Mouse (Mus musculus) MEL (cell line): Measurements from ENCODE around the gene 4930579G24Rik.

Experiments
- CTCF ChIP-seq, 3 experiments: IDR thresholded peaks in 2 of 3; conservative IDR thresholded peaks in 1 of 3; 2 replicates each; pipeline ENCODE4 v1.5.1; 2011 to 2012; ENCODE audit warnings: low read length in 3 of 3, low read depth in 2 of 3, mild to moderate bottlenecking in 2 of 3, improper control_type of control experiment in 1 of 3, inconsistent platforms in 1 of 3, mixed read lengths in 1 of 3, moderate library complexity in 1 of 3; ENCODE audit not compliant: control insufficient read depth in 1 of 3, insufficient read depth in 1 of 3, poor library complexity in 1 of 3, severe bottlenecking in 1 of 3
- EP300 ChIP-seq, 2 experiments: IDR thresholded peaks; 2 replicates each; pipeline ENCODE4 v1.6.1; 2011; ENCODE audit warnings: improper control_type of control experiment in 2 of 2, low read length in 2 of 2, low read depth in 1 of 2, mild to moderate bottlenecking in 1 of 2
- ETS1 ChIP-seq: IDR thresholded peaks from 2 replicates; pipeline ENCODE4 v1.6.1; 2012; ENCODE audit warnings: low read depth, mild to moderate bottlenecking, inconsistent platforms, low read length, improper control_type of control experiment, moderate library complexity
- HCFC1 ChIP-seq: IDR thresholded peaks from 2 replicates; pipeline ENCODE4 v1.6.1; 2012; ENCODE audit warnings: low read depth, mild to moderate bottlenecking, inconsistent platforms, low read length, improper control_type of control experiment, moderate library complexity
- MAX ChIP-seq: IDR thresholded peaks from 2 replicates; pipeline ENCODE4 v1.6.1; 2011; ENCODE audit warnings: low read length, improper control_type of control experiment
- POLR2A ChIP-seq, 2 experiments: IDR thresholded peaks; 2 replicates each; pipeline ENCODE4 v1.6.1; 2011 to 2012; ENCODE audit warnings: low read length in 2 of 2, mild to moderate bottlenecking in 2 of 2, control low read depth in 1 of 2, improper control_type of control experiment in 1 of 2, low read depth in 1 of 2, moderate library complexity in 1 of 2; ENCODE audit not compliant: control insufficient read depth in 1 of 2, insufficient read depth in 1 of 2, poor library complexity in 1 of 2
- SIN3A ChIP-seq: IDR thresholded peaks from 2 replicates; pipeline ENCODE4 v1.6.1; 2012; ENCODE audit warnings: low read length, improper control_type of control experiment, inconsistent platforms
- TAL1 ChIP-seq: IDR thresholded peaks from 2 replicates; pipeline ENCODE4 v1.6.1; 2012; ENCODE audit warnings: mild to moderate bottlenecking, inconsistent platforms, low read length, moderate library complexity, mixed read lengths
- TBP ChIP-seq: IDR thresholded peaks from 2 replicates; pipeline ENCODE4 v1.8.0; 2011; ENCODE audit warnings: low read depth, low read length, improper control_type of control experiment
- TCF12 ChIP-seq: IDR thresholded peaks from 2 replicates; pipeline ENCODE4 v1.6.1; 2014; ENCODE audit warnings: low read depth, mild to moderate bottlenecking, inconsistent platforms, low read length, improper control_type of control experiment, moderate library complexity
- UBTF ChIP-seq: IDR thresholded peaks from 2 replicates; pipeline ENCODE4 v1.6.1; 2012; ENCODE audit warnings: low read depth, mild to moderate bottlenecking, inconsistent platforms, low read length, improper control_type of control experiment, moderate library complexity, borderline replicate concordance; ENCODE audit not compliant: insufficient read depth
- ZC3H11A ChIP-seq: IDR thresholded peaks from 2 replicates; pipeline ENCODE4 v1.6.1; 2012; ENCODE audit warnings: low read depth, mild to moderate bottlenecking, inconsistent platforms, low read length, improper control_type of control experiment

GRCm38 (mm10) chr3:79627484-79628181, 1.2 kb upstream of the 4930579G24Rik start:
- no peak for TF ChIP-seq TAL1
- no peak for TF ChIP-seq POLR2A (IDR thresholded peaks at IDR 0.05; ENCODE audit: control insufficient read depth in 1 of 2, insufficient read depth in 1 of 2, low read depth in 1 of 2, low read length in 2 of 2, poor library complexity in 1 of 2)
- no peak for TF ChIP-seq MAX
- no peak for TF ChIP-seq HCFC1
- peak in 2 of 3 experiments; percentile 58 to 65; a peak in 4 of 6 replicates for TF ChIP-seq CTCF (IDR thresholded peaks at IDR 0.05 in 2 of 3, conservative IDR thresholded peaks at IDR 0.05 in 1 of 3; ENCODE audit: control insufficient read depth in 1 of 3, insufficient read depth in 1 of 3, low read depth in 2 of 3, low read length in 3 of 3, poor library complexity in 1 of 3, severe bottlenecking in 1 of 3)
- TF ChIP-seq ETS1, result no peak
- no peak for TF ChIP-seq EP300 (IDR thresholded peaks at IDR 0.05; ENCODE audit: low read depth in 1 of 2, low read length in 2 of 2)
- no peak for TF ChIP-seq ZC3H11A
- TF ChIP-seq TCF12, result no peak
- no peak for TF ChIP-seq UBTF
- no peak for TF ChIP-seq TBP
- no peak; the same call in 1 of the 2 replicates for TF ChIP-seq SIN3A
